Comparison of ENCODE assay signal across 16 mouse cellular contexts in the genomic region with DNA sequence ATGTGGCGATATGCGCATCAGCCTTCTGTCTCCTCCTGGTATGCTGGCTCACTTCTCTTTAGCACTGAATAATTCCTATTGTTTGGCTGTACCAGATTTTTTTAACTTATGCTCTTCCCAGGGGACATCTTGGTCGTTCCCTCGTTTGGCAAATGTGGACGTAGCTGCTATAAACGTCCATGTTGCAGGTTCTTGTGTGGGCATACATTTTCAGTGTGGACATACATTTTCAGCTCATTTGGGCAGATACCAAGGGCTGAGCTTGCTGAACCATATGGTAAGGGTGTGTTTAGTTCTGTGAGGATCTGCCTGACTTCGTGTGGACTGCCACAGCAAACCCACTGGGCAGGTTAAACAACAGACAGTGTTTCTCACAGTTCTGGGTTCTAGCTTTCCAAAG. TPM values are rescaled to one million over a fixed set of nuclear protein-coding genes. Genes with fewer than 3 reads are reported as not detected.
"Had no signal": no experiment of that assay in that cellular context is flagged by ENCODE, and none has a peak within 500 bp of the region (broad histone marks: within the 10 kb centered on the region; RNA-seq: fewer than 3 reads in every experiment).

No protein-coding gene starts in this region.

- ATAC-seq: liver, embryonic 12.5 days had no signal

- DNase-seq: kidney, adult 18-20 months; kidney, adult 9 months; kidney, postnatal 14 days; kidney, postnatal 4 days; layer of hippocampus, postnatal 36 days; liver; lung, adult 18-20 months; lung, postnatal 10 days; lung, postnatal 36 days; midbrain, embryonic 14.5 days; thymus, adult 2 months; thymus, postnatal 14 days; thymus, postnatal 4 days had no signal

RNA-seq across cellular contexts. Expression of gene Epn2, which starts 45.6 kb away (rescaled TPM):
- total RNA-seq: megakaryocyte progenitor cell, adult 5-6 weeks had no signal

RNA-seq across cellular contexts. Expression of gene Fam83g, which starts 58.8 kb away (rescaled TPM):
- total RNA-seq: layer of hippocampus, postnatal 36 days; megakaryocyte progenitor cell, adult 5-6 weeks; megakaryocyte-erythroid progenitor cell, adult 5-6 weeks had no signal
